Mouse (Mus musculus): Measurements from ENCODE around the gene Mrpl52. TPM values are rescaled to one million over a fixed set of nuclear protein-coding genes. Genes with fewer than 3 reads are reported as not detected.

Mrpl52 gene
- polyA plus RNA-seq, 1 experiment from 2014 or later = 40.3 TPM

DNA sequence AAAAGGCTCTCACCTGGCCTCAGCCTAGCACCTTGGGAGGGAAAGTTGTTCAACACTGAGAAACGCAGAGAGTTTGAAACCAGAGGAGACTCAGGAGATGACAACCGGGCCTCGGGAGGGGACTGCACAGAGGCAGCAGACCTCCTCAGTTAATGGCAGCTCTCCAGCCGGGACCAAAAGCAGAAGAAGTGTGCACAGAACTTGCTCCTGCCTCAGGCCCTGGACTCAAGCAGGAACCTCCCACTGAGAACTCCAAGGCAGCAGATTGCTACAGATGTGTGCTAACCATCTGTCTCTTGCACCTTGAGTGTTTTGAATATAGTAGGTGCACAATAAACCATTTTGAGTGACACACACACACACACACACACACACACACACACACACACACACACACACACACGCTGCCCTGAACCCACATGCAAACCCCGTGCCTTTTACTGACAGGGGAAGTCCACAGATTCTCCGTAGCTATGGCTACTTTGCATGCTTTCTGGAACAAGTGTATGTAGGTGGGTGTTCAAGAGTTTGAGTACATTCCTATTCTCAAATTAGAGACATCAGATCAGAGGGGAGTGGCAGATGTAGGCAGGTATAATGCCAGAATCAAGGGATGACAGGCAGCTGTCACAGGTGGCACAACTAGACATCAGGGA, 28.7 kb upstream of the Mrpl52 start:
- peaks cover 80% of the 10 kb centered on the region for H3K79me2 ChIP-seq (ENCODE audit: inconsistent target)
- H3K27ac ChIP-seq = peak overlapping the region; percentile 90
- peaks cover 5% of the 10 kb centered on the region; the same call in 1 of the 2 replicates for H3K36me3 ChIP-seq (ENCODE audit: inconsistent target)
- no peak overlapping the region for H3K4me3 ChIP-seq (ENCODE audit: inconsistent target)
- 22% methylated on average over 6 of the region's 7 CpGs for WGBS (ENCODE audit: missing documents)

DNA sequence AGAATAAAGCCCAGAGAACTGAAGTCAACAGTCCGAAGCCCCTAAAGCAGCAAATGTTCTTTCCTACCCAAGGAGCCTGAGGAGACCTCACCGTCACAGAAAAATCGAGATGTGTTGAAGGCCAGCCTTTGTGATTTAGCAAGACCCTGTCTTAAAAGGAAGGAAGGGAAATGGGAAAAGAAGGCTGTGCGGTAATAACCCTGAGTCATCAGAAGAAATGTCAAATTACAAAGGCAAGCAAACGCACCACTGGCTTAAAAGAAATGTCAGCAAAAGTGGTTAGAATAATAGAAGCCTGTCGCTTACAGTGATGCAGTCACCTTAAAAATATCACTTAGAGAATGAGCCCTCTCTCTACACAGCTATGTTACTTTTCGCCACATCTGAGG, 28.2 kb upstream of the Mrpl52 start:
- no peak overlapping the region for H3K4me3 ChIP-seq (ENCODE audit: inconsistent target)
- H3K27ac ChIP-seq = peak overlapping the region; percentile 90

GRCm38 (mm10) chr14:54398921-54399382, 27.8 kb upstream of the Mrpl52 start:
- H3K4me3 ChIP-seq (ENCODE audit: inconsistent target) = no peak overlapping the region
- H3K36me3 ChIP-seq (ENCODE audit: inconsistent target) = peaks cover 5% of the 10 kb centered on the region; the same call in 1 of the 2 replicates
- 59% methylated on average over 8 of the region's 8 CpGs for WGBS (ENCODE audit: missing documents)
- peaks cover 80% of the 10 kb centered on the region for H3K79me2 ChIP-seq (ENCODE audit: inconsistent target)
- peak overlapping the region; percentile 90 for H3K27ac ChIP-seq

More for the DNA sequence above, 28.2 kb upstream of the Mrpl52 start:
- H3K79me2 ChIP-seq (ENCODE audit: inconsistent target) = peaks cover 80% of the 10 kb centered on the region
- WGBS (ENCODE audit: missing documents) = 21% methylated on average over 7 of the region's 7 CpGs
- H3K36me3 ChIP-seq (ENCODE audit: inconsistent target) = peaks cover 5% of the 10 kb centered on the region; the same call in 1 of the 2 replicates

- Histone ChIP-seq H3K79me2 (ENCODE audit: inconsistent target) (peaks cover 78% of the 10 kb centered on the region), H3K27ac (no peak overlapping the region), H3K4me3 (ENCODE audit: inconsistent target) (no peak overlapping the region), H3K36me3 (ENCODE audit: inconsistent target) (no peaks in the 10 kb centered on the region)
- 92% methylated on average over 2 of the region's 3 CpGs for WGBS (ENCODE audit: missing documents)
Measured at GRCm38 (mm10) chr14:54401723-54402122, 25.0 kb upstream of the Mrpl52 start.

GRCm38 (mm10) chr14:54408336-54409056, 18.2 kb upstream of the Mrpl52 start:
- H3K79me2 ChIP-seq (ENCODE audit: inconsistent target) = peaks cover 55% of the 10 kb centered on the region
- 86% methylated on average over 25 of the region's 25 CpGs for WGBS (ENCODE audit: missing documents)
- no peaks in the 10 kb centered on the region for H3K36me3 ChIP-seq (ENCODE audit: inconsistent target)
- H3K27ac ChIP-seq = peak overlapping the region; percentile 82
- peak overlapping the region; percentile 12 for H3K4me3 ChIP-seq (ENCODE audit: inconsistent target)

DNA sequence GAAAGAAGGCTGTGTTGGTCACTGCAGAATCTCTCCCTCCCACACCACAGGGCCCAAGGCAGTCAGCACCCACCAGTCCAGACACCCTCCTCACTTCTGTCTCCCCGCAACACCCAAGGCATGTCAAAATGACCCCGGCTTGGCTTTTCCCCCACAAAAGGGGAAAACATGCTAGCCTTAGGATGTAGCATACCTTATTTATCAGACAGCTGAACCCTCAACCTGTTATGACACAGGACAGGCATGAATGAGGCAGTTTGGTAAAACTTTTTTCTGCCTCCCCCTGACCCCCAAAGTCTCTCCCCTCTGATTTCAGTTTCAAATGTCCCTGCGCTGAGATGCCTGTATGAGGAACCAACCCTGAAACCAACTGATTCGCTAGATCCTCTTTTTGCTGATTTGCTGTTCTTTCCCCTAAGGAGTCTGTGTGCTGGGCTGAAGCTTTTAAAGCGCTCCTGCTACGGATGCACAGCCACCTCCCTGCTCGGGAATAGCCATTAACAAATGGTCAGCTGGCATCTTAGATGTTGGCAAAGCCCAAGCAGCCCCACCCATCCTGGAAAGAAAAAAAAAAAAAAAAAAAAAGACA, 17.6 kb upstream of the Mrpl52 start:
- Histone ChIP-seq H3K27ac (peak overlapping the region; percentile 82), H3K4me3 (ENCODE audit: inconsistent target) (peak overlapping the region; percentile 12), H3K79me2 (ENCODE audit: inconsistent target) (peaks cover 48% of the 10 kb centered on the region), H3K36me3 (ENCODE audit: inconsistent target) (no peaks in the 10 kb centered on the region)
- WGBS (ENCODE audit: missing documents) = 11% methylated on average over 7 of the region's 7 CpGs

- WGBS (ENCODE audit: missing documents) = 28% methylated on average over 17 of the region's 17 CpGs
- Histone ChIP-seq H3K4me3 (ENCODE audit: inconsistent target) (peak overlapping the region; percentile 12; the same call in 1 of the 2 replicates), H3K27ac (peak overlapping the region; percentile 82), H3K36me3 (ENCODE audit: inconsistent target) (no peaks in the 10 kb centered on the region), H3K79me2 (ENCODE audit: inconsistent target) (peaks cover 38% of the 10 kb centered on the region)
Measured at GRCm38 (mm10) chr14:54409980-54410810, 16.5 kb upstream of the Mrpl52 start.

DNA sequence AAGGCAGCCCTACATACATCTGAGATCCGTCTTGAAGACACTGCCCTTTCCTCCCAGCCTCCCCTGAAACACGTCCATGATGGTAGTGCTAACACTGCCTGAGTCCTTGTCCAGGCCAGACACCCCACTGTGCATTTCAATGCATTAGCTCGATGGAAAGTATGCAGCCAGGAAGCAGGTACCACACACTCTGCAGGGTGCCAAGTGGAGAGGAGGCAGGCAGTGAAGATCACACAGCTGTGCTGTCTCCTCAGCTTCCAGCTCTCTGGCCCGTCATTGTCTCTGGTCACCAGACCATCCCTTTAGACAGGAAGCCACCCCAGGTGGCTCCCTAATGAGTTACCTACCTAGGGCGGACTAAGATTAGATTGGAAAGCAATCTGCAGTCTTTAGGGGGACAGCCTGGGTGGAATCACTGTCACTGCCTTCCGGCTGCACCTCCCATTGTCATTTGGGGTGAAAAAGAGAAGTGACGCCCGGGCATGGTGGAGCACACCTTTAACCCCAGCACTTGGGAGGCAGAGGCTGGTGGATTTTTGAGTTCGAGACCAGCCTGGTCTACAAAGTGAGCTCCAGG, 14.6 kb upstream of the Mrpl52 start:
- no peaks in the 10 kb centered on the region for H3K36me3 ChIP-seq (ENCODE audit: inconsistent target)
- H3K27ac ChIP-seq = no peak overlapping the region
- 81% methylated on average over 8 of the region's 9 CpGs for WGBS (ENCODE audit: missing documents)
- H3K79me2 ChIP-seq (ENCODE audit: inconsistent target) = peaks cover 20% of the 10 kb centered on the region
- H3K4me3 ChIP-seq (ENCODE audit: inconsistent target) = no peak overlapping the region

GRCm38 (mm10) chr14:54412629-54413170, 14.0 kb upstream of the Mrpl52 start:
- no peak overlapping the region for H3K4me3 ChIP-seq (ENCODE audit: inconsistent target)

GRCm38 (mm10) chr14:54413877-54414700, 12.6 kb upstream of the Mrpl52 start:
- WGBS (ENCODE audit: missing documents) = 31% methylated on average over 18 of the region's 18 CpGs
- peaks cover under 1% of the 10 kb centered on the region; the same call in 1 of the 2 replicates for H3K79me2 ChIP-seq (ENCODE audit: inconsistent target)
- H3K27ac ChIP-seq = no peak overlapping the region
- no peaks in the 10 kb centered on the region for H3K36me3 ChIP-seq (ENCODE audit: inconsistent target)
- no peak overlapping the region for H3K4me3 ChIP-seq (ENCODE audit: inconsistent target)

More at GRCm38 (mm10) chr14:54412629-54413170, 14.0 kb upstream of the Mrpl52 start:
- WGBS (ENCODE audit: missing documents) = 76% methylated on average over 2 of the region's 2 CpGs
- no peaks in the 10 kb centered on the region for H3K36me3 ChIP-seq (ENCODE audit: inconsistent target)
- no peak overlapping the region for H3K27ac ChIP-seq
- peaks cover 14% of the 10 kb centered on the region for H3K79me2 ChIP-seq (ENCODE audit: inconsistent target)

- Histone ChIP-seq H3K36me3 (ENCODE audit: inconsistent target) (no peaks in the 10 kb centered on the region), H3K4me3 (ENCODE audit: inconsistent target) (no peak overlapping the region), H3K27ac (no peak overlapping the region), H3K79me2 (ENCODE audit: inconsistent target) (no peaks in the 10 kb centered on the region)
- WGBS (ENCODE audit: missing documents) = 90% methylated on average over 13 of the region's 13 CpGs
Measured at GRCm38 (mm10) chr14:54415241-54416020, 11.3 kb upstream of the Mrpl52 start.

DNA sequence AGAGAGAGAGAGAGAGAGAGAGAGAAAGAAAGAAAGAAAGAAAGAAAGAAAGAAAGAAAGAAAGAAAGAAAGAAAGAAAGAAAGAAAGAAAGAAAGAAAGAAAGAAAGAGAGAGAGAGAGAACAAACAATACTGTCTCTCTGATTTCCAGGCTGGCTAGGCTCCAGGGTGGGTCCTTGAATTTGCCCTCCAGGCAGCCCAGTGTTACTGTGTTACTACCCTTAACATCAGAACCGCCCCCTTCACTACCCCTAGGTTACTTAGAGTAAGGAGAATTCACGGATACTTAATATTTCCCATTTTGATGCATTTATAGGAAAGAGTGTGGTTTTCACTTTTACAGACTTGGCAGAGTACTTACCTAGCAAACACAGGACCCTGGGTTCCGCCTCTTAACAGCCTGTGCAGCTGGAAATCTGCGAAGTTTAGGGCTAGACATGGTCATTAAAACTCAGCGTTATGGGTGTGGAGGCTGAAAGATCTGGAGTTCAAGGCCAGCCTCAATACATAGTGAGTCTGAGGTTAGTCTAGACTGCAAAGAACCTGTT, 10.4 kb upstream of the Mrpl52 start:
- 81% methylated on average over 5 of the region's 5 CpGs for WGBS (ENCODE audit: missing documents)
- Histone ChIP-seq H3K27ac (no peak overlapping the region), H3K4me3 (ENCODE audit: inconsistent target) (no peak overlapping the region)

More for the DNA sequence above, 10.4 kb upstream of the Mrpl52 start:
- H3K79me2 ChIP-seq (ENCODE audit: inconsistent target) = no peaks in the 10 kb centered on the region
- H3K36me3 ChIP-seq (ENCODE audit: inconsistent target) = no peaks in the 10 kb centered on the region

Data from macrophage (primary cell).